Mouse (Mus musculus) heart, embryonic 14.5 days (tissue): ENCODE data around the gene Zscan25. TPM values are rescaled to one million over a fixed set of nuclear protein-coding genes. Genes with fewer than 3 reads are reported as not detected.
"Not testable (repeated sequence)": the region's sequence is repeated elsewhere in the genome, so short reads cannot be mapped to it uniquely, and the experiment has no call there.

ENCODE experiments used
- ATAC-seq: fragments of 200-750 bp; cut with Nextera tagmentation; 2 replicates; pipeline ENCODE4 v1.8.0; 2017; ENCODE audit warnings: low read depth, moderate TSS enrichment; ENCODE audit not compliant: insufficient number of reproducible peaks, insufficient read depth, low FRiP score
- H3K27ac ChIP-seq, 2 experiments: fragments of 200-500 bp in 1 of 2; fragments of 300-500 bp in 1 of 2; sonication (generic) in 1 of 2; replicated peaks in 1 of 2; 2 replicates each; pipeline ENCODE4 v1.5.1; 2012 to 2014; ENCODE audit warnings: low read depth in 2 of 2, low read length in 2 of 2, control low read depth in 1 of 2, mild to moderate bottlenecking in 1 of 2, mixed read lengths in 1 of 2; ENCODE audit not compliant: control insufficient read depth in 1 of 2, insufficient read depth in 1 of 2
- H3K27me3 ChIP-seq: fragments of 300-500 bp; sonication (generic); 2 replicates; pipeline ENCODE4 v1.6.1; 2014; ENCODE audit warnings: mild to moderate bottlenecking, low read length, control low read depth; ENCODE audit not compliant: control insufficient read depth, insufficient read depth
- H3K36me3 ChIP-seq: fragments of 300-500 bp; sonication (generic); 2 replicates; pipeline ENCODE4 v1.6.1; 2014; ENCODE audit warnings: mild to moderate bottlenecking, control low read depth, low read length, mixed read lengths; ENCODE audit not compliant: control insufficient read depth, insufficient read depth
- H3K4me1 ChIP-seq, 2 experiments: fragments of 200-500 bp in 1 of 2; fragments of 300-500 bp in 1 of 2; sonication (generic) in 1 of 2; 2 replicates each; pipeline ENCODE4 v1.6.1; 2012 to 2014; ENCODE audit warnings: low read length in 2 of 2, control low read depth in 1 of 2, mixed read lengths in 1 of 2; ENCODE audit not compliant: control insufficient read depth in 2 of 2, insufficient read depth in 2 of 2
- H3K4me2 ChIP-seq: fragments of 300-500 bp; sonication (generic); 2 replicates; pipeline ENCODE4 v1.6.1; 2014; ENCODE audit warnings: mild to moderate bottlenecking, low read length
- H3K4me3 ChIP-seq, 2 experiments: fragments of 200-500 bp in 1 of 2; fragments of 300-500 bp in 1 of 2; sonication (generic) in 1 of 2; 2 replicates each; pipeline ENCODE4 v1.5.1; 2012 to 2014; ENCODE audit warnings: low read length in 2 of 2, mild to moderate bottlenecking in 2 of 2, control low read depth in 1 of 2, low read depth in 1 of 2, moderate library complexity in 1 of 2; ENCODE audit not compliant: control insufficient read depth in 1 of 2, insufficient read depth in 1 of 2
- H3K9ac ChIP-seq: fragments of 300-500 bp; sonication (generic); 2 replicates; pipeline ENCODE4 v1.6.1; 2014; ENCODE audit warnings: mild to moderate bottlenecking, low read length
- H3K9me3 ChIP-seq: fragments of 300-500 bp; sonication (generic); 2 replicates; pipeline ENCODE4 v1.6.1; 2016; ENCODE audit warnings: low read length, control low read depth; ENCODE audit not compliant: control insufficient read depth
- WGBS: fragments of 180-500 bp; shearing (Covaris S2); extraction: QIAGEN DNeasy Blood & Tissue Kit; methylation state at CpG from one replicate; pipeline ENCODE4 v1.1.7; 2014; 5-methylcytosine and 5-hydroxymethylcytosine counted together
- polyA plus RNA-seq: library from polyadenylated mRNA; unstranded; fragments of >200 nt; fragmentation: Nextera tagmentation; extraction: Ambion mirVana; gene quantifications from 2 replicates; pipeline ENCODE4 v1.2.1, GENCODE M21; 2014

Zscan25 gene
- polyA plus RNA-seq, 1 experiment from 2014 or later, result 0.73 TPM

DNA sequence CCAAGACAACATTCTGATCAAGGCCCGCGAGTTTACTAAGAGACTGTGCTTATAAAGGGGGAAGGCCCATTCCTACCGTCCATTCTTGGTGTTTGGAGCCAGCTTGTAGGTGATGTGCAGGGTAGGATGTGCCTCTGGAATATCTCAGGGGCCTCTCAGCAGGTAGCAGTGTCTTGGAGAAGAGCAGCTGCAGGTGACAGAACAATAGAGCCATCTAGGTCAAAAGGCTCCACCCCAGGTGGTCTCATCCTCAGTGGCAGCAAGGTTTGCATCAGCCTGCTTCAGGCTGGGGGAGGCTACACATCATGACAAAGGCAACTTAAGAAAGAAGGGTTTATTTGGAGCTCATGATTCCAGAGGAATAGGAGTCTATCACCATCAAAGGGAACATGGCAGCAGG is 27.5 kb downstream of the Zscan25 start:
- not testable (repeated sequence) for H3K36me3 ChIP-seq, H3K9me3 ChIP-seq, H3K9ac ChIP-seq, H3K4me3 ChIP-seq, H3K4me2 ChIP-seq, H3K4me1 ChIP-seq, H3K27me3 ChIP-seq, ATAC-seq, H3K27ac ChIP-seq
- 73% methylated on average over 3 of the region's 3 CpGs for WGBS

GRCm38 (mm10) chr5:145313845-145314244 is 33.5 kb downstream of the Zscan25 start:
- no peak for ATAC-seq
- Histone ChIP-seq H3K4me2 (no peak overlapping the region), H3K27ac (no peak overlapping the region), H3K9me3 (no peaks in the 10 kb centered on the region), H3K4me1 (no peaks in the 10 kb centered on the region), H3K27me3 (no peaks in the 10 kb centered on the region), H3K4me3 (no peak overlapping the region), H3K36me3 (no peaks in the 10 kb centered on the region), H3K9ac (no peak overlapping the region)

DNA sequence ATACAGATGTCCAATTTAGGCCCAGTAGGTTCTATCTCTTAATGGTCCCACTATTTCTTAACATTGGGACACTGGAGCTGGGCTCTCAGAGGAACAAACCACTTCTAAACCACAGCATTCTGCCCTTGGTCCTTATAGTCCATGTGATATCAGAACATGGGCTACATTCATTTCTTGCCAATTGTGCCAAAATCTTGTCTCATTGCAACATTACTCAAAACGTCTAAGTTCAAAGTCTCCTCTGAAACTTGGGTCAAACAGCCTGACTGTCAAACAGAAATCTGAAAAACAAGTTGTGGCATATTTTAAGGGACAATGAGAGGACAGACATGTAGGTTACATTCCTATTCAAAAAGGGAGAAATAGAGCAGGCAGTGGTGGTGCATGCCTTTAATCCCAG is 36.8 kb downstream of the Zscan25 start:
- no peak for ATAC-seq
- H3K27ac ChIP-seq, result no peak overlapping the region
- H3K9me3 ChIP-seq, result peaks cover 2% of the 10 kb centered on the region; the same call in 1 of the 2 replicates
- H3K36me3 ChIP-seq, result no peaks in the 10 kb centered on the region
- no peak overlapping the region for H3K4me2 ChIP-seq
- no peak overlapping the region for H3K9ac ChIP-seq
- H3K4me1 ChIP-seq, result no peaks in the 10 kb centered on the region
- H3K4me3 ChIP-seq, result no peak overlapping the region
- 65% methylated on average over 1 of the region's 1 CpGs for WGBS
- no peaks in the 10 kb centered on the region for H3K27me3 ChIP-seq

GRCm38 (mm10) chr5:145338756-145339155 is 58.5 kb downstream of the Zscan25 start:
- H3K27ac ChIP-seq, H3K36me3 ChIP-seq, H3K4me2 ChIP-seq, H3K9me3 ChIP-seq, ATAC-seq, H3K9ac ChIP-seq, H3K4me3 ChIP-seq, H3K27me3 ChIP-seq, H3K4me1 ChIP-seq: not testable (repeated sequence)

Other genes starting within 250 kb of the Zscan25 start
- gene Gm4871, start 247.7 kb upstream of the Zscan25 start, polyA plus RNA-seq, result not detected in 2 replicates
- gene 1700018F24Rik, start 237.5 kb upstream of the Zscan25 start, polyA plus RNA-seq, result not detected in 2 replicates
- gene Arpc1a, start 196.7 kb upstream of the Zscan25 start, polyA plus RNA-seq, result 101 and 107 TPM in 2 replicates
- not detected in 2 replicates for gene Kpna7, start 196.5 kb upstream of the Zscan25 start, polyA plus RNA-seq
- gene Arpc1b, start 166.3 kb upstream of the Zscan25 start, polyA plus RNA-seq, result 84.8 and 137 TPM in 2 replicates
- 60.9 and 69.1 TPM in 2 replicates for gene Pdap1, start 140.3 kb upstream of the Zscan25 start, polyA plus RNA-seq
- 130 and 135 TPM in 2 replicates for gene Bud31, start 140.1 kb upstream of the Zscan25 start, polyA plus RNA-seq
- gene Ptcd1, start 113.4 kb upstream of the Zscan25 start, polyA plus RNA-seq, result 10.6 and 11.2 TPM in 2 replicates
- 13.6 and 14.1 TPM in 2 replicates for gene Cpsf4, start 113.3 kb upstream of the Zscan25 start, polyA plus RNA-seq
- gene Atp5j2, start 88.4 kb upstream of the Zscan25 start, polyA plus RNA-seq, result 1,222 and 1,313 TPM in 2 replicates
- gene Zkscan14, start 78.6 kb upstream of the Zscan25 start, polyA plus RNA-seq, result 7.4 and 7.8 TPM in 2 replicates
- 10.2 and 11.1 TPM in 2 replicates for gene Zkscan5, start 75.9 kb upstream of the Zscan25 start, polyA plus RNA-seq
- gene Zfp655, start 48.8 kb upstream of the Zscan25 start, polyA plus RNA-seq, result 37.3 and 38.6 TPM in 2 replicates
- gene Cyp3a57, start 64.8 kb downstream of the Zscan25 start, polyA plus RNA-seq, result not detected in 2 replicates
- not detected in 2 replicates for gene Cyp3a16, start 189.2 kb downstream of the Zscan25 start, polyA plus RNA-seq